Mouse (Mus musculus): ENCODE results near the gene Apol7b. TPM values are rescaled to one million over a fixed set of nuclear protein-coding genes. Genes with fewer than 3 reads are reported as not detected.
"Not testable (repeated sequence)": the region's sequence is repeated elsewhere in the genome, so short reads cannot be mapped to it uniquely, and the experiment has no call there.

Gene Apol7b
- polyA plus RNA-seq, 1 experiment from 2014 or later = not detected

DNA sequence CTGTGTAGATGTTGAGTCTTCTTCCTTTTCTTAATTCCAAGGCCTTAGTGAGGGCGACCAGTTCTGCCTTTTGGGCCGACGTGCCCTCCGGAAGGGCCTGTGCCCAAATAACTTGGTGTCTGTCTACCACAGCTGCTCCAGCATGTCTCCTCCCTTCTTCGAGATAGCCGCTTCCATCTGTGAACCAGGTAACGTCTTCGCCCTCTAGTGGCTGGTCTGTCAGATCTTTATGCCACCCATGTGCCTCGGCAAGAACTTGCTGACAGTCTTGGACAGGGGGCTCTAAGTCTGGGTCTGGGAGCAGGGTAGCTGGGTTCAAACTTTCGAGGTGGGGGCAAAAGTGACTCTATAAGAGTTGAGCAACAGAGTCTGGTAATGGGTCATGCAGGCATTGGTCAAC lies 2.6 kb upstream of the Apol7b start:
- H3K4me3 ChIP-seq (ENCODE audit: low read depth, low read length); H3K36me3 ChIP-seq (ENCODE audit: insufficient read depth, low read length); H3K4me2 ChIP-seq (replicated peaks; ENCODE audit: low read depth, low read length); ATAC-seq; H3K27ac ChIP-seq (ENCODE audit: low read length); H3K9me3 ChIP-seq (ENCODE audit: low read length); H3K9ac ChIP-seq (replicated peaks; ENCODE audit: low read depth); DNase-seq (ENCODE audit: low spot score); H3K4me1 ChIP-seq (ENCODE audit: insufficient read depth, low read depth, low read length); H3K27me3 ChIP-seq (replicated peaks; ENCODE audit: insufficient read depth, low read length): not testable (repeated sequence)
- 40% methylated on average over 10 of the region's 10 CpGs for WGBS
- TF ChIP-seq CTCF (IDR thresholded peaks at IDR 0.05) = peak; percentile 50

DNA sequence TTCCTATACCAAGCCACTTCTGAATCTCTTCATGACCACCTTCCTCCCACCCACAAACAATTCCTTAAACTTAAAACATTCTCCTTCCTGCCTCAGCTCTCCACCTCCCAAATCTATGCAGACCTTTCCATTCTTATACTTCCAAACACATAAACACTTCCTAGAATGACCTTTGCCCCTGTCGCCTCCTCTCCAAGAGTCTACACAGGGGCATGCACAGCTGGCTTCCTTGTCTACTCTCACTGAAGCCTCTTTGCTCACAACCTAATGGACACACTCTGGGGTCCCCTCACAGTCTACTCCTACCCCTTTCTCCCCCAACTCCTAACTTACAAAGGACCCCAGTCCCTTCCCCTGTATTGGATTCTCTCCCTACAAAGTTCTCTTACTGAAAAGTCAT lies 1.6 kb downstream of the Apol7b start:
- not testable (repeated sequence) for DNase-seq (ENCODE audit: low spot score); H3K4me2 ChIP-seq (replicated peaks; ENCODE audit: low read depth, low read length); H3K4me1 ChIP-seq (ENCODE audit: insufficient read depth, low read depth, low read length); ATAC-seq; H3K36me3 ChIP-seq (ENCODE audit: insufficient read depth, low read length); H3K4me3 ChIP-seq (ENCODE audit: low read depth, low read length); H3K27me3 ChIP-seq (replicated peaks; ENCODE audit: insufficient read depth, low read length); H3K9ac ChIP-seq (replicated peaks; ENCODE audit: low read depth); H3K27ac ChIP-seq (ENCODE audit: low read length); H3K9me3 ChIP-seq (ENCODE audit: low read length)
- no CpG with 5 or more reads among the region's 1 CpGs for WGBS

DNA sequence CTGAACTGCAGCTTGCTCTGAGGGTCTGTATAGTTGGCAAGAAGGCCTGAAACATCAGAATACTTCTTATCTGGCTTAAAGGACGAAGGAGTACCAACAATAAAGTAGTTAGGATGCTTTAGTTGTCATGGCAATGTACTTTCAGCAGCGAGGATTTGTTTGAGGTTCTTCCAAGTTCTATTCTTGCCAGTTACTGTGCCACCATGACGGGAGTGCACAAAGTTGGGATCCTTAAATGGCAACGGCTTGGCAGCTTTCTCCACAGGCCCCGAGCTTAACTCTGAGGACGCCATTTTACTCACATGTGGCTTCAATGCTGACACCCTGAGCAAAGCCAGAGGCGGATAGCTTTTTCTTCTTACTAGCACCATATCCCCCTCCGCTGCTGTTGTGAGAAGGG lies 2.5 kb downstream of the Apol7b start:
- not testable (repeated sequence) for H3K9ac ChIP-seq (replicated peaks; ENCODE audit: low read depth); ATAC-seq; H3K27me3 ChIP-seq (replicated peaks; ENCODE audit: insufficient read depth, low read length); H3K36me3 ChIP-seq (ENCODE audit: insufficient read depth, low read length); H3K27ac ChIP-seq (ENCODE audit: low read length); DNase-seq (ENCODE audit: low spot score); H3K4me3 ChIP-seq (ENCODE audit: low read depth, low read length); H3K9me3 ChIP-seq (ENCODE audit: low read length); H3K4me2 ChIP-seq (replicated peaks; ENCODE audit: low read depth, low read length); H3K4me1 ChIP-seq (ENCODE audit: insufficient read depth, low read depth, low read length)
- WGBS = 71% methylated on average over 7 of the region's 8 CpGs

DNA sequence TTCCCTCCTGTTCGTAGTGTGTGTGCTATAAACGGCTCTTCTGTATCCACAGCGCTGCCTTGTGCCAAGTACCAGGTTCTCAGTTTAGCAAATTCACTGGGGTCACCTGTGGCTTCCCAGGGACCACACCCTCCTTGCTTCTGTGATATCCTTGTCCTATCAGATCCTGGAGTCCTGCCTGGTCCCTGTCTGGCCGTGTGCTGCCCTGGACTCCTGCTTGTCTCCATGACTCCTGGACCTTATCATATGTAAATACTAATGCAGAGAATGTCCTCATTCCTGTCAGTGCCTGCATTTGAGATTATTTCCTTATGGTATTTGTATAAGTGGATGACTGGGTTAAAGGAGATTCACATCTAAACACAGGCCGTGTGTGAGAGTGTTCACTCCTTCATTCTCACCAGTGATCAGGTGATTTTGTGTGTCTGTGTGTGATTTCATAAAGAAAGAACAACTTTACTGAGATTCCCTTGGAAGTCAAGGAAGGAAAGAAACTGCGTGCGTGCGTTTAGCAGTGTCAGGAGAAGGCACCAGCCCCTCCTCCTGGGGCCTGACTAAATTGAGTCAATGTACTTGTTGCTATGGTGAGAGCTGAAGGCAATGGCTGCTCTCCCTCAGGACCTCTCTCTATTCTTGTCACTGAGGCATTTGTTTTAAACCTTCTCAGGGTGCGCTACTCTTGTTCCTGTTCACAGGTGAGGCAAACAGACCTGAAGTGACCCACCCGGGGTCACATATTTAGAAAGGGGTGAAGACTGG lies 18.4 kb downstream of the Apol7b start:
- H3K27ac ChIP-seq (ENCODE audit: low read length); H3K4me1 ChIP-seq (ENCODE audit: insufficient read depth, low read depth, low read length); H3K4me2 ChIP-seq (replicated peaks; ENCODE audit: low read depth, low read length); ATAC-seq; H3K9me3 ChIP-seq (ENCODE audit: low read length); DNase-seq (ENCODE audit: low spot score); H3K4me3 ChIP-seq (ENCODE audit: low read depth, low read length); H3K27me3 ChIP-seq (replicated peaks; ENCODE audit: insufficient read depth, low read length); H3K9ac ChIP-seq (replicated peaks; ENCODE audit: low read depth); H3K36me3 ChIP-seq (ENCODE audit: insufficient read depth, low read length): not testable (repeated sequence)
- WGBS = 50% methylated on average over 8 of the region's 10 CpGs

DNA sequence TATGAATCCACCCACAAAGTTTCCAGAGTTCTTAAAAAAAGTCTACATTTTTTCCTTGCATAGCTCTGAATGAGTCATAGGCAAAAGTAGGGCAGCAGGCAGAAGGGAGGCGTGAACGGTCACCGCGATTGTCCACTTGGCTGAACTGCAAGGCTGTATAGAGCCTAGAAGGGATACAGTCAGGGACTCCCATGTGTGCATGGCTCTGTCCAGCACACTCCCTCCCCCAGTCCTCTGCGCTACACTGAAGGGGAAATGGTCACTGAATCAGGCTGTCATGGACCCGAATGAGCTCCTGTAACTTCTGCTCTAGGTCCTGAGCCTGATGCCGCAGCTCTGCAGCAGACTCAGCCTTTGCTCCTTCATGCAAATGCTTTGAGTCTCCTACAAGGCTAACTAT lies 24.4 kb downstream of the Apol7b start:
- H3K36me3 ChIP-seq (ENCODE audit: insufficient read depth, low read length); H3K9me3 ChIP-seq (ENCODE audit: low read length); H3K27ac ChIP-seq (ENCODE audit: low read length); H3K4me3 ChIP-seq (ENCODE audit: low read depth, low read length); DNase-seq (ENCODE audit: low spot score); H3K4me2 ChIP-seq (replicated peaks; ENCODE audit: low read depth, low read length); H3K27me3 ChIP-seq (replicated peaks; ENCODE audit: insufficient read depth, low read length); H3K9ac ChIP-seq (replicated peaks; ENCODE audit: low read depth); H3K4me1 ChIP-seq (ENCODE audit: insufficient read depth, low read depth, low read length): not testable (repeated sequence)
- ATAC-seq = peak; percentile 58; the same call in 1 of the 2 replicates
- 44% methylated on average over 3 of the region's 7 CpGs for WGBS

DNA sequence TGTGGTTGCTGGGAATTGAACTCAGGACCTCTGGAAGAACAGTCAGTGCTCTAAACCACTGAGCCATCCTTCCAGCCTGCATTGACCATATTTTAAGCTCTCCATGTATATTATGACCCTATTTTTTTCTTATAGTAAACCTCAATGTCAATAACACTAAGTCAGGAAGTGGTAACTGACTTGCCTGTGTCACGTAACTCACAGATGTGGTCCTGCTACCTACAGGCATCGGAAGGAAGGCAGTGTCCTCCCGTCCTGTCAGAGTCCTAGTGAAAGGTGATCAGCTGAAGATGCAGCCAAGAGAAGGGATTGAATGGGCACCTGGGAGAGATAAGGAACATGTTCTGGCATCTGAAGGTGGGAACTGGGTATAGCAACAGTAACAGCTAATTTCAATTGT lies 27.6 kb downstream of the Apol7b start:
- not testable (repeated sequence) for H3K9ac ChIP-seq (replicated peaks; ENCODE audit: low read depth); H3K27ac ChIP-seq (ENCODE audit: low read length); ATAC-seq; H3K4me3 ChIP-seq (ENCODE audit: low read depth, low read length); DNase-seq (ENCODE audit: low spot score); H3K4me1 ChIP-seq (ENCODE audit: insufficient read depth, low read depth, low read length); H3K36me3 ChIP-seq (ENCODE audit: insufficient read depth, low read length); H3K4me2 ChIP-seq (replicated peaks; ENCODE audit: low read depth, low read length); H3K27me3 ChIP-seq (replicated peaks; ENCODE audit: insufficient read depth, low read length); H3K9me3 ChIP-seq (ENCODE audit: low read length)
- no CpG with 5 or more reads among the region's 3 CpGs for WGBS

DNA sequence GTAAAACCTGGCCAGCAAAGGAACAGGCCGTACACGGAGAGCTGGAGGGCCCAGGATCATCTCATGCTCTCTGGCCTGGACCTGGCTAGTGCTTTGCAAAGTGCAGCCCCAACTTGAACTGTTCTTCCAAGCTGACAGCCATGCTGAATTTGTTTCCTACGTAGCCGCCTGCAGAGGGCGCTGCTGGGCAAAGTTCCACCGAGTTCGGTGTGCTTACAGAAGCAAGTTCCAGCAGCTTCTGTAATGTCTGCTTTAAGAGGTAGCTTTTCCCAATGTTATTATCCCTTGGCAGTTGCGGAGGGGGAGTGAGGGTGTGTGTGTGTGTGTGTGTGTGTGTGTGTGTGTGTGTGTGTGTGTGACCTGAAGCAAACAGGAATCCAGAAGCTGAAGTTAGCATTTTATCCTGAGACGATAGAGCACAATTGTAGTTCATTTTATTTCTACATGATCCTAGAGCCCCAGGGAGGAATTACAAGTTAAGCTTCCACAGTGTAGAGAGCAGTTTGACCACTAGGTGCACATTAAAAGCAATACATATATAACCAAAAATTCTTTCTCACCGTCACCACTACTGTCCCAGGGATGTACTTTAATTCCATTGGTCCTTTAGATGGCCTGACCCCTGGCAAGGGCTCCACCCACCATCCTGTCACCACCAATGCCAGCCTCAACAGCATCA lies 30.5 kb downstream of the Apol7b start:
- H3K4me1 ChIP-seq (ENCODE audit: insufficient read depth, low read depth, low read length); H3K4me3 ChIP-seq (ENCODE audit: low read depth, low read length); H3K36me3 ChIP-seq (ENCODE audit: insufficient read depth, low read length); H3K27ac ChIP-seq (ENCODE audit: low read length); H3K9me3 ChIP-seq (ENCODE audit: low read length); H3K27me3 ChIP-seq (replicated peaks; ENCODE audit: insufficient read depth, low read length); DNase-seq (ENCODE audit: low spot score); H3K4me2 ChIP-seq (replicated peaks; ENCODE audit: low read depth, low read length); H3K9ac ChIP-seq (replicated peaks; ENCODE audit: low read depth): not testable (repeated sequence)
- peak; percentile 14; the same call in 1 of the 2 replicates for ATAC-seq
- 34% methylated on average over 2 of the region's 10 CpGs for WGBS

DNA sequence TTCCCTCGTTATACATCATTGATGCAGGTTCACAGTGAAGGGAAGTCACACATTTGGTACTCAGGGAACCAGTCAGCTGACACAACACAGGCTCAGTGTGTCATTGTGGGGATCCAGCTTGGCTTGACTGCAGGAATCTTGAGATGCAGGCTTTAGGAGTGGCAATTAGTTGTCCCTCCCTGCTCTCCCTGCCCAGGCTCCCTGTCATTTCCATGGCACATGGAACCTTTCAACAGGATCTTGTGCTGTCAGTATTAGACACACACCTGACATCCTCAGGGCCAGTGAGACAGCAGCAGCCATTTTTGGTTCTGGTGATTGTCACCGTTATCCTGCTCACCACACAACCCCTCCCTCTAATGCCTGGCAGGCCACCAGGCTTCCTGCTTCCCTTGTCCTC lies 31.6 kb downstream of the Apol7b start:
- not testable (repeated sequence) for ATAC-seq; H3K4me2 ChIP-seq (replicated peaks; ENCODE audit: low read depth, low read length); H3K36me3 ChIP-seq (ENCODE audit: insufficient read depth, low read length); H3K9me3 ChIP-seq (ENCODE audit: low read length); H3K4me1 ChIP-seq (ENCODE audit: insufficient read depth, low read depth, low read length); H3K4me3 ChIP-seq (ENCODE audit: low read depth, low read length); H3K9ac ChIP-seq (replicated peaks; ENCODE audit: low read depth); H3K27ac ChIP-seq (ENCODE audit: low read length); H3K27me3 ChIP-seq (replicated peaks; ENCODE audit: insufficient read depth, low read length); DNase-seq (ENCODE audit: low spot score)
- WGBS = 57% methylated on average over 2 of the region's 2 CpGs
